Mouse (Mus musculus) right cerebral cortex, postnatal 25 days (tissue): ENCODE measurements around the gene St6galnac3.

Source experiments
- DNase-seq: peaks from one replicate; pipeline ENCODE4 v3.0.0; 2022

St6galnac3 gene

GRCm38 (mm10) chr3:153645803-153646202, 79.2 kb downstream of the St6galnac3 start:
- DNase-seq = no peak

GRCm38 (mm10) chr3:153643822-153644519, 81.0 kb downstream of the St6galnac3 start:
- DNase-seq = no peak

- no peak for DNase-seq
Measured at GRCm38 (mm10) chr3:153642826-153643225, 82.1 kb downstream of the St6galnac3 start.

- DNase-seq = no peak
Measured at GRCm38 (mm10) chr3:153641805-153642204, 83.2 kb downstream of the St6galnac3 start.

GRCm38 (mm10) chr3:153637336-153637735, 87.6 kb downstream of the St6galnac3 start:
- DNase-seq = no peak

- DNase-seq = no peak
Measured at GRCm38 (mm10) chr3:153636804-153637153, 88.2 kb downstream of the St6galnac3 start.

GRCm38 (mm10) chr3:153636094-153636803, 88.7 kb downstream of the St6galnac3 start:
- no peak for DNase-seq

- DNase-seq = no peak
Measured at GRCm38 (mm10) chr3:153631988-153632672, 92.8 kb downstream of the St6galnac3 start.

GRCm38 (mm10) chr3:153626237-153626636, 98.7 kb downstream of the St6galnac3 start:
- no peak for DNase-seq

- no peak for DNase-seq
Measured at GRCm38 (mm10) chr3:153618976-153619375, 106.0 kb downstream of the St6galnac3 start.

- no peak for DNase-seq
Measured at GRCm38 (mm10) chr3:153616849-153617248, 108.1 kb downstream of the St6galnac3 start.

- peak; percentile 18 for DNase-seq
Measured at GRCm38 (mm10) chr3:153610239-153610638, 114.7 kb downstream of the St6galnac3 start.

GRCm38 (mm10) chr3:153606331-153606730, 118.6 kb downstream of the St6galnac3 start:
- DNase-seq = no peak

- no peak for DNase-seq
Measured at GRCm38 (mm10) chr3:153605767-153606098, 119.2 kb downstream of the St6galnac3 start.

- no peak for DNase-seq
Measured at GRCm38 (mm10) chr3:153605089-153605766, 119.7 kb downstream of the St6galnac3 start.

- DNase-seq = no peak
Measured at GRCm38 (mm10) chr3:153599179-153599578, 125.8 kb downstream of the St6galnac3 start.

- no peak for DNase-seq
Measured at GRCm38 (mm10) chr3:153598631-153599030, 126.3 kb downstream of the St6galnac3 start.

- DNase-seq = no peak
Measured at GRCm38 (mm10) chr3:153594531-153594930, 130.4 kb downstream of the St6galnac3 start.

GRCm38 (mm10) chr3:153593978-153594377, 131.0 kb downstream of the St6galnac3 start:
- DNase-seq = no peak

- DNase-seq = no peak
Measured at GRCm38 (mm10) chr3:153593103-153593502, 131.9 kb downstream of the St6galnac3 start.

GRCm38 (mm10) chr3:153587594-153587993, 137.4 kb downstream of the St6galnac3 start:
- no peak for DNase-seq

- DNase-seq = no peak
Measured at GRCm38 (mm10) chr3:153584836-153585235, 140.1 kb downstream of the St6galnac3 start.

GRCm38 (mm10) chr3:153582065-153582464, 142.9 kb downstream of the St6galnac3 start:
- DNase-seq = no peak
